Mouse (Mus musculus) midbrain, embryonic 16.5 days (tissue): Measurements from ENCODE around the gene Coro7. TPM values are rescaled to one million over a fixed set of nuclear protein-coding genes. Genes with fewer than 3 reads are reported as not detected.
"Not testable (repeated sequence)": the region's sequence is repeated elsewhere in the genome, so short reads cannot be mapped to it uniquely, and the experiment has no call there.

ENCODE experiments used
- ATAC-seq: fragments of 200-750 bp; cut with Nextera tagmentation; 2 replicates; pipeline ENCODE4 v1.8.0; 2017; ENCODE audit warnings: moderate TSS enrichment
- H3K27ac ChIP-seq: fragments of 300-500 bp; sonication (generic); 2 replicates; pipeline ENCODE4 v1.5.1; 2014; ENCODE audit warnings: mild to moderate bottlenecking, low read length, mixed read lengths
- H3K27me3 ChIP-seq: fragments of 300-500 bp; sonication (generic); 2 replicates; pipeline ENCODE4 v1.6.1; 2014; ENCODE audit warnings: low read depth, low read length, mixed read lengths; ENCODE audit not compliant: control insufficient read depth, insufficient read depth
- H3K36me3 ChIP-seq: fragments of 300-500 bp; sonication (generic); 2 replicates; pipeline ENCODE4 v1.6.1; 2014; ENCODE audit warnings: mild to moderate bottlenecking, low read length, moderate library complexity, mixed read lengths; ENCODE audit not compliant: control insufficient read depth, insufficient read depth
- H3K4me1 ChIP-seq: fragments of 300-500 bp; sonication (generic); 2 replicates; pipeline ENCODE4 v1.6.1; 2014; ENCODE audit warnings: mild to moderate bottlenecking, low read length, mixed read lengths; ENCODE audit not compliant: control insufficient read depth, insufficient read depth
- H3K4me2 ChIP-seq: fragments of 300-500 bp; sonication (generic); 2 replicates; pipeline ENCODE4 v1.6.1; 2014; ENCODE audit warnings: mild to moderate bottlenecking, low read length, mixed read lengths
- H3K4me3 ChIP-seq: fragments of 300-500 bp; sonication (generic); 2 replicates; pipeline ENCODE4 v1.5.1; 2014; ENCODE audit warnings: low read depth, mild to moderate bottlenecking, low read length, moderate library complexity, mixed read lengths
- H3K9ac ChIP-seq: fragments of 300-500 bp; sonication (generic); 2 replicates; pipeline ENCODE4 v1.6.1; 2014; ENCODE audit warnings: low read depth, low read length, mixed read lengths
- H3K9me3 ChIP-seq: fragments of 300-500 bp; sonication (generic); replicated peaks from 2 replicates; pipeline ENCODE4 v1.6.1; 2014; ENCODE audit warnings: mild to moderate bottlenecking, low read length, mixed read lengths; ENCODE audit not compliant: control insufficient read depth, poor library complexity, severe bottlenecking
- WGBS: fragments of 180-500 bp; shearing (Covaris S2); extraction: QIAGEN DNeasy Blood & Tissue Kit; methylation state at CpG from one replicate; pipeline ENCODE4 v1.1.7; 2014; 5-methylcytosine and 5-hydroxymethylcytosine counted together
- polyA plus RNA-seq: library from polyadenylated mRNA; unstranded; fragments of >200 nt; fragmentation: Nextera tagmentation; extraction: Ambion mirVana; gene quantifications from 2 replicates; pipeline ENCODE4 v1.2.1, GENCODE M21; 2015

Coro7 gene
- polyA plus RNA-seq, 1 experiment from 2014 or later, result 36.4 TPM

DNA sequence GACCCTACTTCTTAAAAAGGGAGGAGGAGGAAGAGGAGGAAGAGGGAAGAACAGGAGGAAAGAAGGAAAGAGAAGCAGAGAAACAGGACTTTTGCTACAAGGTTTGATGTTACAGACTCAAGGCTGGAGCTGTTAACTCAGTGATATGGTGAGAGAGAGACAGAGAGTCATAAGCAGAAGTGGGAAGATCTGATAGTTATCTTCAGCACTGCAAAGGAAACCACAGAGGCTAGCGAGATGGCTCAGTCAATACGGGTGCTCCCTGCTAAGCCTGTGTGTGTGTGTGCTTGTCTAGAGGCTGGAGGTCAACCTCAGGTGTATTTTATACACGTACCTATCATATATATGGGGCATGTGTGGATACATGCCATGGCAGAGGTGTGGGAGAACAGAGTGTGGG is 95.8 kb downstream of the Coro7 start:
- 88% methylated on average over 3 of the region's 3 CpGs for WGBS
- Histone ChIP-seq H3K27me3 (no peaks in the 10 kb centered on the region), H3K36me3 (no peaks in the 10 kb centered on the region), H3K9me3 (no peaks in the 10 kb centered on the region), H3K4me3 (no peak overlapping the region), H3K9ac (no peak overlapping the region), H3K4me2 (no peak overlapping the region), H3K4me1 (peaks cover 5% of the 10 kb centered on the region), H3K27ac (no peak overlapping the region)
- no peak for ATAC-seq

DNA sequence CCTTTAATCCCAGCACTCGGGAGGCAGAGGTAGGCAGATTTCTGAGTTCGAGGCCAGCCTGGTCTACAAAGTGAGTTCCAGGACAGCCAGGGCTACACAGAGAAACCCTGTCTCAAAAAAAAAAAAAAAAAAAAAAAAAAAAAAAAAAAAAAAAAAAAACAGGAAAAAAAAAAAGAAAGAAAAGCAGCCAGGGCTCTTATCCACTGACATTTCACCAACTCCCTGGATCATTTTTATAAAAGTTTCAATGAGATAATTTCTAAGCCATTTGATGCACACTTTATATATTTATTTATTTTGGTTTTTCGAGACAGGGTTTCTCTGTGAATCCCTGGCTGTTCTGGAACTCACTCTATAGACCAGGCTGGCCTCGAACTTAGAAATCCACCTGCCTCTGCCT is 98.4 kb downstream of the Coro7 start:
- H3K4me2 ChIP-seq, H3K4me1 ChIP-seq, H3K9ac ChIP-seq, H3K27me3 ChIP-seq, H3K36me3 ChIP-seq, ATAC-seq, H3K27ac ChIP-seq, H3K4me3 ChIP-seq, H3K9me3 ChIP-seq: not testable (repeated sequence)
- 90% methylated on average over 3 of the region's 4 CpGs for WGBS

DNA sequence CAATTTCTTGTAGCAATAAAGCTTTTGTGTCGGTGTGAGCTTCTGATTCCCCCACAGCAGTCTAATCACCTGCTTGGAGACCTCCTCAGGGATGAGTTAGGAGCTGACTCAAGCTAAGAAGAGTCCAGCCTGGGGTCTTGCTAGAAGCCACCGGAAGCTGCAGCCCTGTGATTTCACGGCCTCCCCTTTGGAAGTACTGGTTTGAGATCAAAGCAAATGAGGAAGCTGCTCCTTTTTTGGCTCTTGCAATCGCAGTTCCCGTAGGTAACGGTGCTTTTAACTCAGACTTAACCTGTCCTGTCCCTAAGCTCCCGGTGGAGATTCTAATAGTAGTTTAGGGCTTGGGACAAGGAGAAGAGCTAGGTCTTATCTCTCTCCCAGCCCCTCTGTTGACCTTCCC is 100.9 kb downstream of the Coro7 start:
- 82% methylated on average over 7 of the region's 7 CpGs for WGBS
- no peak overlapping the region for H3K27ac ChIP-seq

DNA sequence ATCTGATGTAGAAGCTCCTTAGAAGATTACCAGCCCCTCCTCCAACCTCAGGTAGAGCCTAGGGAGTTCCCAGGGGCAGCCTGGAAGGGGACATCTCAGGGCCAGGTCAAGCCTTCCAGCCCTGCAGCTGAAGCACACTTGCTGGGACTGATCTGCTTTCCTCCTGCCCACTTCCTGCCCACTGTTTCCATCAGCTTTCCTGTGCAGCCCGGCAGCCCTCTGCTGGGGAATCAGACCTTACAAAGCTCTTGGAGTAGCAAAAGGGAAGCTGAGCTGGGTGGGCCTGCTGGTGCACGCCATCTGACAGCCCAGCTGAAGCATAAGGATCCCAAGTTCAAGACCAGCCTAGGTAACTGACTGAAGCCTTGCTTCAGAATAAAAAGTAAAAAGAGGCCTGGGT is 102.7 kb downstream of the Coro7 start:
- H3K9ac ChIP-seq, result no peak overlapping the region
- no peak overlapping the region for H3K4me2 ChIP-seq
- no peak overlapping the region for H3K4me3 ChIP-seq
- no peak for ATAC-seq
- no peaks in the 10 kb centered on the region for H3K4me1 ChIP-seq
- 53% methylated on average over 2 of the region's 2 CpGs for WGBS
- no peak overlapping the region for H3K27ac ChIP-seq
- H3K9me3 ChIP-seq, result no peaks in the 10 kb centered on the region
- no peaks in the 10 kb centered on the region for H3K27me3 ChIP-seq
- no peaks in the 10 kb centered on the region for H3K36me3 ChIP-seq

More for the DNA sequence above, 100.9 kb downstream of the Coro7 start:
- Histone ChIP-seq H3K36me3 (no peaks in the 10 kb centered on the region), H3K4me1 (no peaks in the 10 kb centered on the region), H3K4me2 (no peak overlapping the region), H3K9ac (no peak overlapping the region), H3K4me3 (no peak overlapping the region), H3K27me3 (no peaks in the 10 kb centered on the region), H3K9me3 (no peaks in the 10 kb centered on the region)
- ATAC-seq, result no peak

Other genes with a start within 250 kb of the Coro7 start
- 23.0 and 27.4 TPM in 2 replicates for gene Srl, start 138.0 kb downstream of the Coro7 start, polyA plus RNA-seq
- 8.0 and 9.1 TPM in 2 replicates for gene Tfap4, start 119.9 kb downstream of the Coro7 start, polyA plus RNA-seq
- 13.0 and 14.0 TPM in 2 replicates for gene Glis2, start 85.1 kb downstream of the Coro7 start, polyA plus RNA-seq
- gene Pam16, start 54.8 kb downstream of the Coro7 start, polyA plus RNA-seq, result 144 and 153 TPM in 2 replicates
- gene Vasn, start 39.8 kb downstream of the Coro7 start, polyA plus RNA-seq, result 4.2 and 4.3 TPM in 2 replicates
- 69.2 and 70.2 TPM in 2 replicates for gene Dnaja3, start 39.8 kb downstream of the Coro7 start, polyA plus RNA-seq
- gene Nmral1, start 39.6 kb upstream of the Coro7 start, polyA plus RNA-seq, result 65.9 and 76.5 TPM in 2 replicates
- 92.7 and 102 TPM in 2 replicates for gene Hmox2, start 46.6 kb upstream of the Coro7 start, polyA plus RNA-seq
- 117 and 127 TPM in 2 replicates for gene Cdip1, start 110.5 kb upstream of the Coro7 start, polyA plus RNA-seq
- gene 4930562C15Rik, start 155.6 kb upstream of the Coro7 start, polyA plus RNA-seq, result 0.26 and 0.36 TPM in 2 replicates
- gene Ubald1, start 200.5 kb upstream of the Coro7 start, polyA plus RNA-seq, result 54.9 and 63.3 TPM in 2 replicates
- 118 and 126 TPM in 2 replicates for gene Mgrn1, start 206.5 kb upstream of the Coro7 start, polyA plus RNA-seq